Mouse (Mus musculus) limb, embryonic 11.5 days (tissue): Measurements from ENCODE around the gene Cmtm2a. TPM values are rescaled to one million over a fixed set of nuclear protein-coding genes. Genes with fewer than 3 reads are reported as not detected.

Experiments used
- ATAC-seq: fragments of 200-750 bp; cut with Nextera tagmentation; 2 replicates; pipeline ENCODE4 v1.8.0; 2017; ENCODE audit warnings: low read depth; ENCODE audit not compliant: insufficient number of reproducible peaks, low FRiP score, low TSS enrichment
- DNase-seq: peaks from one replicate; pipeline ENCODE4 v3.0.0-alpha.2; 2015; ENCODE audit warnings: low spot score
- H3K27ac ChIP-seq: fragments of 300-500 bp; sonication (generic); replicated peaks from 2 replicates; pipeline ENCODE4 v1.5.1; 2014; ENCODE audit warnings: low read depth, mild to moderate bottlenecking, low read length
- H3K27me3 ChIP-seq: fragments of 300-500 bp; sonication (generic); 2 replicates; pipeline ENCODE4 v1.6.1; 2014; ENCODE audit warnings: mild to moderate bottlenecking, low read length, mixed read lengths; ENCODE audit not compliant: control insufficient read depth, insufficient read depth
- H3K36me3 ChIP-seq: fragments of 300-500 bp; sonication (generic); 2 replicates; pipeline ENCODE4 v1.6.1; 2014; ENCODE audit warnings: mild to moderate bottlenecking, low read length, moderate library complexity, mixed read lengths; ENCODE audit not compliant: control insufficient read depth, insufficient read depth
- H3K4me1 ChIP-seq: fragments of 300-500 bp; sonication (generic); 2 replicates; pipeline ENCODE4 v1.6.1; 2014; ENCODE audit warnings: low read length, mixed read lengths; ENCODE audit not compliant: control insufficient read depth, insufficient read depth
- H3K4me2 ChIP-seq: fragments of 300-500 bp; sonication (generic); 2 replicates; pipeline ENCODE4 v1.6.1; 2014; ENCODE audit warnings: low read depth, mild to moderate bottlenecking, moderate library complexity; ENCODE audit not compliant: severe bottlenecking
- H3K4me3 ChIP-seq: fragments of 300-500 bp; sonication (generic); 2 replicates; pipeline ENCODE4 v1.5.1; 2014; ENCODE audit warnings: low read depth, low read length
- H3K9ac ChIP-seq: fragments of 300-500 bp; sonication (generic); 2 replicates; pipeline ENCODE4 v1.6.1; 2014; ENCODE audit warnings: mild to moderate bottlenecking, low read length
- H3K9me3 ChIP-seq: fragments of 300-500 bp; sonication (generic); 2 replicates; pipeline ENCODE4 v1.6.1; 2016; ENCODE audit warnings: low read length; ENCODE audit not compliant: control insufficient read depth
- WGBS: fragments of 180-500 bp; shearing (Covaris S2); extraction: QIAGEN DNeasy Blood & Tissue Kit; methylation state at CpG from one replicate; pipeline ENCODE4 v1.1.7; 2014; 5-methylcytosine and 5-hydroxymethylcytosine counted together
- polyA plus RNA-seq: library from polyadenylated mRNA; unstranded; fragments of >200 nt; fragmentation: Nextera tagmentation; extraction: Ambion mirVana; gene quantifications from 2 replicates; pipeline ENCODE4 v1.2.1, GENCODE M21; 2014

Cmtm2a gene
- polyA plus RNA-seq, 1 experiment from 2014 or later: not detected

DNA sequence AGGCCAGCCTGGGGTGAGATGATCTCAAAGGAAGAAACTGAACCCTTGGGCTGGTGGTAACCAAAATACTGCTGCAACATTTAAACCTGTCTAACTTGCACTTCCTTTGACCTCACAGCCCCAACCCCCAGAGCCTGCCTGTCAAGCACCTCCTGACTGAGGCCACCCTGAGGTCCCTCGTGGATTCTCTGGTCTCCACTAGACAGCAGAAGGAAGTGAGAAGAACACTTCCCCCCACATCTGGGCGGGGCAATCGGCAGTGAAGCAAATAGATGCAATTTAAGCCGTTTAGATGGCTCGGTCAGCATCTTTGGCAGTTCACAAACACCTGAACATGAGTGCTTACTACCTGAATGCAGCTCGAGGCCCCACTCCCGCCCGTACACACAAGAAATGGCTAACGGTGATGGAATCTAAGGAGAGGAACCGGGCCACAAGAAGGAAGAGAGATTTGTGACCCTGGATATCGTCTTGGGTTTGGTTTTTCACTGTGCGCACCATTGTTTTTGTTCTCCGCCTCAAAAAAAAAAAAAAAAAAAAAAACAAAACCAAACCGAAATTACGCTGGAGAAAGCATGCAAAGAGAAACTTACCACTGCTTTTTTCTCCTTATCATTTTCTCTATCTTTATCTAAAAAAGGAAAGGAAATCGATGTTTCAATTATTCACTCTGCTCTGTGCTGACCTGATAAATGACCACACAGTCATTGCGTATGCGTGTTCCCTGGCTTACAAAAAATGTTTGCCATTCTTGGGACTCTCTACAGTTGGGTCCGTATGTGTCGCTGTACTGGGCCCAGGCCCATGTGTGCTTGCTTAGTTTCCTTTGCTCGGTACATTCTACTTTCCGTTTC, 45.7 kb downstream of the Cmtm2a start:
- ATAC-seq (no peak), DNase-seq (no peak)
- Histone ChIP-seq H3K4me3 (peak overlapping the region; percentile 86), H3K27ac (no peak overlapping the region), H3K4me1 (0 out of 2 replicates have a peak, but pooled peaks cover 4% of the 10 kb centered on the region), H3K9ac (no peak overlapping the region; the same call in 1 of the 2 replicates), H3K27me3 (no peaks in the 10 kb centered on the region), H3K9me3 (no peaks in the 10 kb centered on the region), H3K4me2 (peak overlapping the region; percentile 82), H3K36me3 (no peaks in the 10 kb centered on the region)
- 76% methylated on average over 22 of the region's 22 CpGs for WGBS

DNA sequence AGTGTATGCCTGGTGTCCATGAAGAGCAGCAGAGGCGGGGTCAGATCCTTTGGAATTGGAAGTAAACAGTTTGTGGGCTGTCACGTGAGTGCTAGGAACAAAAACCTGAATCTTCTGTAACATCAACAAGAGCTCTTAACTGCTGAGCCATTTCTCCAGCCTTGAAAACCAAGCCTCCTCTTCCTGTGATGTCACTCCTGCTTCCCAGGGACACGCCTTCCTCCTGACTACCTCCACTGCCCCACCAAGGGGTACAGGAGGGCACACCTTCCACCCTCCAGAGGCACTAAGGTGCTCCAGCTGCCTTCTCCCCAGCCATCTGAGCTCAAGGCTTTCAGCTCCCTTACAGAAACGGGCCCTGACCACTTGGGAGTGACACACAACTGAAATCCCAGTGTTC, 46.4 kb downstream of the Cmtm2a start:
- WGBS: 91% methylated on average over 4 of the region's 4 CpGs
- DNase-seq (no peak), ATAC-seq (no peak)
- Histone ChIP-seq H3K9ac (no peak overlapping the region), H3K36me3 (no peaks in the 10 kb centered on the region), H3K27me3 (no peaks in the 10 kb centered on the region), H3K4me3 (no peak overlapping the region), H3K9me3 (no peaks in the 10 kb centered on the region), H3K4me1 (0 out of 2 replicates have a peak, but pooled peaks cover 4% of the 10 kb centered on the region), H3K4me2 (no peak overlapping the region), H3K27ac (no peak overlapping the region)

DNA sequence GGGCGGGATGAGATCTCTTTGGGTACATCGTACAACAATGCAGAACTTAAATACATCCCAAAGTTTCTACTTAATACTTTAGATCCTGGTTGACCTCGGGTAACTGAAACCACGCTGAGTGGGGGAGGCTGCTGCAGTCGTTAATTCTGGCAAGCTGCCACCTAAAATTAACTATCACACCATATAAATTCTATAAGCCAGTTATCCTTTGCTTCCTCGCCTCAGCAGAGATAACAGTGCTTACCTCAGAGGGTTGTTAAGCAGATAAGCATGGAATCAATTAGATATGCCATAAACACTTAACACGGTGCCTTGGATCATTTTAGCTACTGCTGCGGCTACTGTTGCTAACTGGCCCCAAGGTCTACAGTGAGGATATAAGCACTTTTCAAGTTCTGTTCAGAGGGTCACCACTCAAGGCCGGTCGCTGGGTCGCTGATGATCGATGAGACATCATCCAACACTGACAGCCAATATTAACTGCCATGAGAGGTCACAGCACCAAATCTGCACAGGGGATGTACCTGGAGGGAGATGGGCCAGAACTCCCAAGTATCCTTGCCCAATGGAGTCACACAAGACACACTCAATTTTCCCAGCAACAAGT, 50.8 kb downstream of the Cmtm2a start:
- ATAC-seq (no peak), DNase-seq (no peak)
- Histone ChIP-seq H3K4me3 (no peak overlapping the region), H3K9ac (no peak overlapping the region), H3K27me3 (no peaks in the 10 kb centered on the region), H3K4me1 (no peaks in the 10 kb centered on the region), H3K27ac (no peak overlapping the region), H3K9me3 (no peaks in the 10 kb centered on the region), H3K4me2 (no peak overlapping the region), H3K36me3 (peaks cover 8% of the 10 kb centered on the region)
- WGBS: 66% methylated on average over 12 of the region's 12 CpGs

DNA sequence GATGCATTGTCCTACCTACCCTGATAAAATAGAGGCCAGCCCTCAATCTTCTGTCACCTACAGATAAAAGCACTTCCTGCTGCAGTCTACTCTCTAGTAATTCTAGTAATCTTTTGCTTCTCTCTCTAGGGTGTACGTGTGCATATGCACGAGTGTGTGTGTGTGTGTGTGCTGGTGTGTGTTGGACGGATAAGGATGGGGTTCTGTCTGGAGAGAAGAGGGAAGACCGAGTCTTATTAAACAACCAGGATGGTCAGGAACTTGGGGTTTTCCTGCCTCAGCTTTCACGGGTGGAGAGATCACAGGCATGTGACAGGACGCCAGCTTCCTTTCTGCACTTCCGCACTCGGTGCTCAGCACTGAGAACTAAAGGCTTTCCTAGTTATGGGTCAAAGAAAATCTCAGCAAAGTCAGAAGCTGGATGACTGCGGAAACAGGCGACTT, 53.5 kb downstream of the Cmtm2a start:
- no peaks in the 10 kb centered on the region for H3K27me3 ChIP-seq
- DNase-seq: no peak
- H3K36me3 ChIP-seq: peaks cover 8% of the 10 kb centered on the region
- no peak overlapping the region for H3K27ac ChIP-seq
- H3K4me2 ChIP-seq: no peak overlapping the region
- no peaks in the 10 kb centered on the region for H3K4me1 ChIP-seq
- WGBS: 86% methylated on average over 10 of the region's 10 CpGs
- H3K9me3 ChIP-seq: no peaks in the 10 kb centered on the region
- ATAC-seq: no peak
- H3K9ac ChIP-seq: no peak overlapping the region
- no peak overlapping the region for H3K4me3 ChIP-seq

DNA sequence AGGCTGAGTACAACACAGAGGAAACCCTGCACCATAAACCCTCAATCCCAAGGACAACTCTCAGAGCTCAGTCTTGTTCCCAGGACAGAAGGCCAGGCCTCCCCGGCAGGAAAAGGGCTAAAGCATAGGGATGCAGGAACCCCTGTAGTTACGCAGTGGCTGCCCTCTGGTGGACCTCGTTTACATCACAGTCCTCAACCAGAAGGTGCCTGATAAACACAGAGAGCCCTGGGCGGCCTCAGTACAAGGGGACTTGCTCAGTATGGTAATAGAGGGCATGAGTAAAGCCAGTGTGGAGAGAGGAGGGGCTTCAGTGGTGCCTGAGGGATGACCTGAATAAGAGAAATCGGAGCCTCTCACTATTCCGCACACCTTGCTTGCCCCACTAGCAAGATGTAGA, 58.4 kb downstream of the Cmtm2a start:
- Histone ChIP-seq H3K9ac (no peak overlapping the region), H3K36me3 (peaks cover 6% of the 10 kb centered on the region), H3K9me3 (no peaks in the 10 kb centered on the region), H3K4me1 (no peaks in the 10 kb centered on the region), H3K27me3 (no peaks in the 10 kb centered on the region), H3K4me3 (no peak overlapping the region), H3K4me2 (no peak overlapping the region), H3K27ac (no peak overlapping the region)
- DNase-seq (peak; percentile 32), ATAC-seq (0 out of 2 replicates have a peak, but pooled peaks have one; percentile 26)
- WGBS: 52% methylated on average over 6 of the region's 6 CpGs

DNA sequence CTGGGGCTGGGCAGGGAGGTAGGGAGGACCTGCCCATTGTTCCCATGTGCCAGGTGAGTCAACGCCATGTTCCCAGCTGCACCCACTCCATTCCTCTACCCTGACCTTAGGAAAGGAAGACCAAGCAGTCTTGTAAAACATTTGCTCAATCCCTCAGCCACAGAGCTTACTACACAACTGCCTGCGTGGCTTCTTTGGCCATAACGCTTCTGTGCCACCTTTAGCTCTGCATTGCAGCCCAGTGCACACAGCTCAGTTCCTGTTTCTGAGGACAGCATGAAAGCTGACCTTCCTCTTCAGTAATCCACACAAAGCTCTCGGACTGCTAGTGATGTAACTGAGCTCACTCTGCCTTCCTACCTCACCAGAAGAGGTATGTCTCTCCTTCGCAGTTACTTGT, 60.1 kb downstream of the Cmtm2a start:
- H3K36me3 ChIP-seq: peaks cover 2% of the 10 kb centered on the region; the same call in 1 of the 2 replicates
- no peaks in the 10 kb centered on the region for H3K9me3 ChIP-seq
- no peak overlapping the region for H3K4me3 ChIP-seq
- no peaks in the 10 kb centered on the region for H3K4me1 ChIP-seq
- no peak overlapping the region for H3K9ac ChIP-seq
- no peak overlapping the region for H3K27ac ChIP-seq
- H3K4me2 ChIP-seq: no peak overlapping the region
- 93% methylated on average over 5 of the region's 5 CpGs for WGBS
- no peaks in the 10 kb centered on the region for H3K27me3 ChIP-seq
- DNase-seq (no peak), ATAC-seq (no peak)

- H3K4me1 ChIP-seq: no peaks in the 10 kb centered on the region
- H3K36me3 ChIP-seq: peaks cover 2% of the 10 kb centered on the region; the same call in 1 of the 2 replicates
These were observed 60.9 kb downstream of the Cmtm2a start for GRCm38 (mm10) chr8:104232039-104232438.

More at GRCm38 (mm10) chr8:104232039-104232438, 60.9 kb downstream of the Cmtm2a start:
- 93% methylated on average over 4 of the region's 4 CpGs for WGBS
- Histone ChIP-seq H3K9ac (no peak overlapping the region), H3K27ac (no peak overlapping the region), H3K9me3 (no peaks in the 10 kb centered on the region), H3K4me2 (no peak overlapping the region), H3K27me3 (no peaks in the 10 kb centered on the region), H3K4me3 (no peak overlapping the region)
- no peak for DNase-seq
- no peak for ATAC-seq
